Mouse (Mus musculus) heart, postnatal 36 days (tissue): Measurements from ENCODE around the gene Caly. TPM values are rescaled to one million over a fixed set of nuclear protein-coding genes. Genes with fewer than 3 reads are reported as not detected.

ENCODE experiments used
- DNase-seq, 2 experiments: peaks; one replicate each; pipeline ENCODE4 v3.0.0; 2021 to 2022
- intact Hi-C: fragments of 180-260 bp; cut with DNase I; formaldehyde crosslinking; loops from one replicate; pipeline ENCODE4 v1.15.1; 2025
- total RNA-seq, 2 experiments: library from RNA; stranded (reverse); gene quantifications; 2 replicates each; pipeline ENCODE4 v1.2.3; 2021

Gene Caly
- not detected for total RNA-seq

DNA sequence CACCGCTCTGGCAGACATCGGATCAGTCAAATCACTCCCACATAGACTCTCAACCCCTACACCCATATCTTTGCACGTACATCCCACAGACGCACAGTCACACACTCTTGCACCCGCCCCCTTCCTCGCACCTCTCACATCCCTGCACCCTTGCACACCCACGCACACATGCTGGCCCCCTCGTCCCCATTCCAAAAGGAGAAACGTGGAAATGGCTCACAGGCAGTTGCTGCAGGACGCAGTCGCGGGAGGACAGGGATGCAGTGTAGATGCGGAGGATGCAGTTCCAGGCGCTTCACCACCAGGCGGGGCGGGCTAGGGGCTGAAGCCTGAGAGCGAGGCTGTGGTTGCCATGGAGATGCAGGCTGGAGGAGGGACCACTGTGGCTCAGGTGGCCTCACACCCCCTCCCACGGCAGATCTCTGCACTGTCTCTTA, at the start of gene Caly:
Gene Caly (minus strand): TSS at position 307 of the 437 bp plus-strand sequence.
- DNase-seq = no peak
- intact Hi-C loops = no loop called here

DNA sequence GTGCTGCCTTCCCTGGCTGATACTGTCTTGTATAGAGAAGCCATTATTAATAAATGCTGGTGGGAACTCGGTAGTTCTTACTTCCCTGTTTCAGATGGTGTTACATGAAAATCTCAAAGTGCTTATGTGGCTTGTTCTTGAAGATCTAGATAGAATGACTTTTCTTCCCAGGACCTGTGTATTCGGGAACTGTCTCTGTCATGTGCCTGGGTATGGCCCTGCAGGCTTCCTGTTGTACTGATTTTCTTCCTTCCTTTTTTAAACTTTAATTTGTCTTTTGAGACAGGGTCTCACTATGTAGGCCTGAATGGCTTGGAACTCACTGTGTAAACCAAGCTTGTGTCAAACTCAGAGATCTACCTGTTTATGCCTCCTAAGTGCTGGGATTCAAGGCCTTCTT, 45.6 kb upstream of the Caly start:
- intact Hi-C loops = loop anchor here (10.0 kb wide), 1 partner anchor 443 kb away; the partner anchor contains the start of gene Cfap46
- DNase-seq = no peak

DNA sequence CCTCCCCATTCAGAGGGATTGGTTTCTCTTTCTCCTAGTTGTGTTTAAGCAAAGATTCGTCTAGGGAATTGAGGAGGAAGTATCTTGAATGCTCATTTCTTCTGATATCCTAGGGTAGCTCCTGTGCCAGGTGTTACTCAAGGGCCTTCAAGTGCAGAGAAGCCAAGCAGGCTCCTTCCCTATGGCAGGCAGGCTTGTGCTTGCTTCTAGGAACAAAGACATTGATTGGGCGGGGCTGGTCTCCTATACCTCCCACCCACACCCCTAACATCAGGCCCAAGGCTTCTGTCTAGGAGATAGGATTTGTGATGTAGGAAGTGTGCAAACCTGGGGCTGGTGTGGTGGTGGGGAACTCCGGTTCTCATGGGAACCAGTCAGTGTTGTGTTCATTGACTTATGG, 44.6 kb upstream of the Caly start:
- no peak for DNase-seq
- intact Hi-C loops = loop anchor here (10.0 kb wide), 1 partner anchor 442 kb away; the partner anchor contains the start of gene Cfap46

DNA sequence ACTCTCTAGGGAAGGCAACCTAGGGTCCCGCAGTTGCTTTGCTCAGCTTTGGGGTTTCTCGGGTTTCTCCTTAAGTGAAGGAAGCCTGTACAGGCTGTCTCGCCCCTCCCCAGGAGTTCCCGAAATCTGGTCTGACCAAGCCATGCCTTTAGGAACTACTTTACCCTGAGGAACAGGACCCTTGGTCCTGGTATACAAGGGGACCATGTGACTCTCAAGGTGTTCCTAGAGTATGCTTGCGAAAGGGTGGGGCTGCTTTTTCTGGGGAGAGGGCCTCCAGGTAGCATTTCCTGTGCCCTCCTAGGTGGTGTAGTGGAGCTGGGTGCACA, 43.6 kb upstream of the Caly start:
- DNase-seq = no peak
- intact Hi-C loops = loop anchor here (10.0 kb wide), 1 partner anchor 441 kb away; the partner anchor contains the start of gene Cfap46

DNA sequence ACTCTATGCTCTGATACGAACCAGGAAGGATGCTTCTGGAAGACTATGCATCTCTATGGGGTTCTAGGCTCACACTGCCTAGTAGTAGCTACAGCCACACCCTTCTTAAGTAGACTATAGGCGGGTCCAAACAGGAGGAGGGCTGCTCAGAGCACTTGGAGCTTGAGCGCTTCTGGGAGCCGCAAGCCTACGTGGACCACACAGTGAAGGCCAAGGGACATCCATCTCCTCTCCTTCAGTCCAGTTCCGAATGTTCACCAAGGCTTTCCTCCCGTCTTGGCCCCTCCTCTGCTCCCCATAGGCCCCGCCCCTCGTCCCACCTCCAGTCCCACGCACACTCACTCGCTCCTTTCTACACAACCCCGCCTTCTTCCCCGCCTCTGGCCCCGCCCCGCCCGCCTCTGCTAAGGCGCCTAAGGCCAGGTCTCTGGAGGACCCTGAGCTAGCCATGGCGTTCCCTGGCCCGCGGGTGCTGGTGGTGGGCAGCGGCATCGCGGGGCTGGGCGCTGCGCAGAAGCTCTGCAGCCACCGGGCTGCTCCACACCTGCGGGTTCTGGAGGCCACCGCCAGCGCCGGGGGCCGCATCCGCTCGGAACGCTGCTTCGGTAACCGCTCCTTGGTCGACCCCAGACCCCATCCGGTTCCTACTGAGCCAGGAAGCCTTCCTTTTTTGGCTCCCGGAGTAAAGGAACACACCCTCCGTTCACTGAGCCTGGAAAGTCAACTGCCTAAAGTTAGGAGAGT, 43.1 kb upstream of the Caly start:
- peak; percentile 92 to 94 for DNase-seq
- intact Hi-C loops = loop anchor here (10.0 kb wide), 1 partner anchor 441 kb away; the partner anchor contains the start of gene Cfap46

DNA sequence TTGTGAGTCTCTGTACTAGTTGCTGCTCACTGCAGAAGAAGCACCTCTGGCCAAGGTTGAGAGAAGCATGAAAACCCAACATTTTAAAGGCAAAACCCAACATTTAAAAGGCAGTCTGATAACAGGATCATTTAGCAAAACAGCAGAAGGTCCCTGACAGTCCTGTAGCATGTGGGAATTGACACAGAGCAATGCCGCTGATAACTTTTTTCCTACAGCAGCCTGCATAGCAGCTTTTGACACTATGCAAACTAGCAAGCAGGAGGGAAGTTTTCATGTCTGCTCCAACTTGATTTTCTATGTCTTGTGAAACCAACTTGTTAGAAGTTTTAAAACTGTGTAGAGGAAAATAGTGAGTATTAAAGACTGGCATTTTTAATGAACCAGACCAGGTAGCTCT, 42.0 kb upstream of the Caly start:
- intact Hi-C loops = loop anchor here (5.0 to 10.0 kb wide), 2 partner anchors 87 to 440 kb away; partner anchors contain the start of genes Cfap46, Tubgcp2 and Zfp511
- no peak for DNase-seq

DNA sequence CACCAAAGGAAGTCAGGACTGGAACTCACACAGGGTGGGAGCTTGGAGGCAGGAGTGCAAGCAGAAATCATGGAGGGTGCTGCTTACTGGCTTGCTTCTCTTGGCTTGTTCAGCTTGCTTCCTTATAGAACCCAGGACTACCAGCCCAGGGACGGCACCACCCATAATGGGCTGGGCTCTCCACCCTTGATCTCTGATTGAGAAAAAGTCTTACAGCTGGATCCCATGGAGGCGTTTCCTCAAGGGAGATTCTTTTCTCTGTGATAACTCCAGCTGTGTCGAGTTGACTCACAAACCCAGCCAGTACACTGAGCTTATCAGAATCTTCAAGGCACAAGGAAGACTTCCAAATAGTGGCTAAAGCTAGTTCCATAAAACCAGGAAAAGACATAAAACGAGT, 40.4 kb upstream of the Caly start:
- intact Hi-C loops = loop anchor here (5.0 to 10.0 kb wide), 2 partner anchors 85 to 438 kb away; partner anchors contain the start of genes Cfap46, Tubgcp2 and Zfp511
- DNase-seq = no peak

DNA sequence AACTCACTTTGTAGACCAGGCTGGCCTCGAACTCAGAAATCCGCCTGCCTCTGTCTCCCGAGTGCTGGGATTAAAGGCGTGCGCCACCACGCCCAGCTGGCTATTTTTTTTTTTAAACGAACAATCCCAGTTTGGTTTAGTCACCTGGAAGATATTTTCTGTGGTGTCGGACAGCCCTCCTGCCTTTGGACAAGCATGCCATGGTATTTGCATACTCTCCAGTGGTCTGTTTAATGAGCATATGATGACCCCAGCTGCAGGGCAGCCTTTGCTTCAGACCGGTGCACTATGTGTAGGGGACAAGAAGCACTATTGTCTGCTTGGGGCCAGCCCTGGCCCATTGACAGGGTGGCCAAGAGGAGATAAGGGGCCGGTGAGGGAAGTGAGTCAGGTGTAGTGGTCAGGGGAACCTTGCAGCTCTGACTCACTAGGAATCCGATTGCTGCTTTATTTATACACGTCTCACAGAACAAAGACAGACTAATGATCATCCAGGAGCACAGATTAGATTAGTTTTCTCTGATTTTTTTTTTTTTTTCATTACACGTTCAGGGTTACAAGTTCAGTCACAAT, 39.1 kb upstream of the Caly start:
- intact Hi-C loops = loop anchor here (5.0 to 10.0 kb wide), 2 partner anchors 84 to 437 kb away; partner anchors contain the start of genes Cfap46, Tubgcp2 and Zfp511
- no peak for DNase-seq

DNA sequence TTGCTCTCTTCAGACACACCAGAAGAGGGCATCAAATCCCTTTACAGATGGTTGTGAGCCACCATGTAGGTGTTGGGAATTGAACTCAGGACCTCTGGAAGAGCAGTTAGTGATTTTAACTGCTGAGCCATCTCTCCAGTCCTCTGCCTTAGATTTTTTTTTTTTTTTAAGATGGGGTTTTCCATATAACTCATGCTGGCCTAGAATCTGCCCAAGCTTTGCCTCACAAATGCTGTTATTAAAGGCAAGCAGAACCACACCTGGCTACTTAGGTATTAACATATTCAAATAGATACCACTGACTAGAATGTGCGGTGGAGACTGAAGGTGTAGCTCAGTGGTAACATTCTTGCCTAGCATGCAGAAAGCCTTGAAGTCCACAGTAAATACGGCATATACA, 38.1 kb upstream of the Caly start:
- intact Hi-C loops = loop anchor here (5.0 to 10.0 kb wide), 2 partner anchors 83 to 436 kb away; partner anchors contain the start of genes Cfap46, Tubgcp2 and Zfp511

DNA sequence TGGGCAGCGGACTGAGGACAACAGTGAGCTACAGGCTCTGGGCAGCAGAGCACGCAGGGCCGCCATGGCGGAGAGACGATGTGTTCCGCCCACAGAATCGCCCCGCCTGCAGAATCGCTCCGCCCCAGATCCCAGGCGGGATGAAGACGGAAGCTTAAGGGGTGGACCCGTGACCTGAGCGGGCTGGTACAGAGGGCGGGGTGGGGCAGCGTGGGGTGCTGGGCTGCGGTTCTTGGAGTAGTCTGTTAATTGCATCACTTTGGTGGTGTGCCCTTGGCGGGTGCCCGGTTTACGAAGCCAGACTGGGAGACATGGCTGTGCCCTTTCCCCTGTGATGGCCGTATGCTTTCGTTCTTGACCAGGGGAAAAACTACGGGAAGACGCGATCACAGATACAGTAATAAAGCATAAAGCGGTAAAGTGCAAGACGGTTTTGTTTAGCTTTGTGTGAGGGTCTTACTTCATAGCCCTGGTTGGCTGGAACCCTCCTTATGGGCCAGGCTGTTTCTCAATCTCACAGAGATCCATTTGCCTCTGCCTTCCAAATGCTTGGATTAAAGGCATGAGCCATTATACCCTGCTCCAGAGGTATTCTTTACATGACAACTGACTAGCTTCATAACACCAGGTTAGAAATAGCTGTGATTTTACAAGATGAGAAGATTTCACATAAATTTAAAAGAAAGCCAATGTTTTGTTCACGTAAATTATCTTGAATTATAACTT, 34.1 kb upstream of the Caly start, which contains the start of gene Echs1:
Gene Echs1 (minus strand): TSS at position 148 of the 726 bp plus-strand sequence.
- DNase-seq = peak; percentile 90
- intact Hi-C loops = loop anchor here (1.0 kb wide), 1 partner anchor 22 kb away; no protein-coding TSS in a partner anchor

More for the DNA sequence above, 38.1 kb upstream of the Caly start:
- no peak for DNase-seq

DNA sequence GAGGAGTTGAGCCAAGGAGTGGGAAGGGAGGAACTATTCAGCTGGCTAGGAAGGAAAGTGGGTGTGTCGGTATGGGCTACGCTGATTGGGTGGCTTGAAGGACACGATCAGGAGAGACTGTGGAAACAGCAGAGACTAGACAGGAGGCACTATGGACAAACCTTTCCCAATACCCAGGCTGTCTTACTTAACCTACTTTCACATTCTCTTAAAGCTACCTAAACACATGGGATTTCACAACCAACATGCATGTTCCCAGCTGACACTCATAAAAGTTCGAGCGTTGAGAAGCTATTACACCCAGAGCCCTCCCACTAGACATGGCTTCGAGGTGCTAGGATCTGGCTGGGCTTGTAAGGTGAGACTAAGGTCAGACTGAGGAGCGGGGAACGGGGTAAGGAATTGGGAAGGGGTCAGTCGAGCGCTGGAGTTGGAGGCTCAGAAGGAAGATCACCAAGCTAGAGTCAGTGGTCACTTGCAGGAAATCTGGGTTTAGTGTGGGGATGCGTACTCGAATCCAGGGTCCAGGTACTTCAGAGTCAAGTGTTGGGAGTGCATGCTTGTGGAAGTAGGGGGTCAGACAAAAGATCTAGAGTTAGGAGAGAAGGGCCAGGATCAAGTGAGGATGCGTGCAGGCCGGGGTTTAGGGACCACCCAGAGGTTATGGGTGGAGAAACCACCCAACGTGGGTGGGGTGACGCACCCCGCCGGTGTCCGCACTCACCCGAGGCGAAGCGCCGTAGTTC, 33.4 kb upstream of the Caly start, which contains the start of gene Paox:
Gene Paox (plus strand): TSS at position 217 of the 746 bp plus-strand sequence.
- DNase-seq = peak; percentile 44 to 53
- intact Hi-C loops = loop anchor here (1.0 kb wide), 1 partner anchor 23 kb away; no protein-coding TSS in a partner anchor

DNA sequence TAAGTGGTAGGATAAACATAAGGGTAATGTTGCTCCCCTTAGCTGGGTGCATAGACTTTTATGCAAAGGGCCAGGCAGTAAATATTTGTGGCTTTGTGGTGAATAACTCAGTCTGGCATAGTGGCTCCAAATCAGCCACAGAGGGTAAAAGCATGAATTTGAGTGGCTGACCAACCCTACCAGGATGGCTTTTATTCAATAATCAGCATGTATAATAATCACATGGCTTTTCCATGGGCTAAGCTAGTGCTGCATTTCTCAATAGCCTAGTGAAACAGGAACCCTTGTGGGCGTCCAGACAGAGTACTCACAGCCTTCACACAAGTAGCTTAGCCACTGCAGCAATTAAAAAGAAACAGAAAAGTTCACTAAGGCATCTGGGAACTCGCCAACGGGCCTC, 29.6 kb upstream of the Caly start:
- no peak for DNase-seq
- intact Hi-C loops = no loop called here

DNA sequence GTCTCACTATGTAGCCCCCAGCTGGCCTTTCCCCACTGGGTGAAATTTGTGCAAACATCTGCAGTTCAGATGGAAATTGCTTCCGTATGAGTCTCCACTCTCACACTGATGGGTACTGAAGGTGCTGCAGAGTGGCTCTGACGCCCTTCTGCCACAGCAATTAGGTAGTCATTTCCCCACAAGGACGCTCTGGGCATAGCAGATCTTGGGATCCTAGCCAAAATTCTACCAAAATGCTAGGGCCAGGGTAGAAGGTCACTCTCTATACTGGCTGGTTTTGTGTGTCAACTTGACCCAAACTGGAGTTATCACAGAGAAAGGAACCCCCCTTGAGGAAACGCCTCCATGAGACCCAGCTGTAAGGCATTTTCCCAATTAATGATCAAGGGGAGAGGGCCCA, 21.7 kb upstream of the Caly start:
- intact Hi-C loops = no loop called here
- no peak for DNase-seq

DNA sequence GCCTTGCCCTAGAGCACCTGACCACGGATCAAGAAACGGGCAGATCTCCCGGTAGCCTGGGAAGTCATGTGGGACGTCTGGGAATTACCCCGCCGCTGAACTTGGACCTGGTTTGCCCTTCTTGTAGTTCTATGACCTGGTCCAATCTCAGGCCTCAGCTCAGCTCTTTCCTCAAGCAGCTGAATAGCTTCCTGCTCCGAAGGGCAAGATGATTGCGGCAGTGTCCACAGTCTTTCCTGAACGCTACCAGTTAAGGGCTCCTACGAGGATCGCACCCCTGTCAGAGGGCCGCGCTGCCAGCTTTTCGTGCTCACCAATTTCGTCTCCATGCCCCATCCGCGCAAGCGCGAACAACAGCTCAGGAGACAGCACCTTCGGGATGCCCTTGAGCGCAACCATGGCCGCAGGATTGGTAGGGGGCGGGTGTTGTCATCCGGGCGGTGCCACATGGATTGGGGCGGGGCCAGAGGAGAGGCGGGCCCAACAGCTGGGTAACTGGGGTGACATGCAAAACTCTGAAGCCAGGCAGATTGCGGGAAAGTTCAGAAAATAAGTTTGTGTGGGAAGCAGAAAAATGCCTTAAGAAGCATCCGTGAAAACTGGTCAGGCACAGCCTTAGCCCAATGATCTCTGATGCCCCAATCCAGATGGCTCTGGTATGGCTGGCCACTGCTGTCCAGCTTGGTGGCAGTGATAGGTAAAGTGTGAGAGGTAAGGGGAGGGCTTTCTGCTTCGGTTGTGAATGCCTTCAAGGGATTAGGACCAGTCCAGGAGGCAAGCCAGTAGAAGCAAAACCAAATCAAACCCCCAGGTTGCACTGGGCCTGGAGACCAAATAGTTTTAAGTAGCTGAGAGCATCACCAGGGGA, 19.9 kb upstream of the Caly start, which contains the start of gene Fuom:
Gene Fuom (minus strand): TSS at position 449 of the 868 bp plus-strand sequence.
- DNase-seq = peak; percentile 83 to 85
- intact Hi-C loops = no loop called here

DNA sequence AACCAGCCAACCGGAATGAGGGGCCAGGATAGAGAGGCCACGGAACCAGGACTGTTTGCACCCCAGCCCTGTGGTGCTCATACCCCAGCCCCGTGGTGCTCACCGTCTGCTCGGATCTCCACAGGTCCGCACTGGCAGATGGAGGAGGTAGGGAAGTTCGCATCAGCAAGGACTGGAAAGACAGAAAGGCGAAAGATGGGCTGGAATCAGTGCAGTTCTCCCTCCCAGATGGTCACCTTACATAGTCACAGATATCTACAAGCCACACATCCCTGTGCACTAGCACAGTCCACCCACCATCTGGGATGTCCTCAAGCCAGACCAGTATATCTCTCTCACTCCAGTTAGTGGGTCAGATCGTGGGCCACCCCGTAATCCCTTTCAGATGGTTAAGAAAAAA, 19.1 kb upstream of the Caly start:
- DNase-seq = no peak
- intact Hi-C loops = no loop called here

DNA sequence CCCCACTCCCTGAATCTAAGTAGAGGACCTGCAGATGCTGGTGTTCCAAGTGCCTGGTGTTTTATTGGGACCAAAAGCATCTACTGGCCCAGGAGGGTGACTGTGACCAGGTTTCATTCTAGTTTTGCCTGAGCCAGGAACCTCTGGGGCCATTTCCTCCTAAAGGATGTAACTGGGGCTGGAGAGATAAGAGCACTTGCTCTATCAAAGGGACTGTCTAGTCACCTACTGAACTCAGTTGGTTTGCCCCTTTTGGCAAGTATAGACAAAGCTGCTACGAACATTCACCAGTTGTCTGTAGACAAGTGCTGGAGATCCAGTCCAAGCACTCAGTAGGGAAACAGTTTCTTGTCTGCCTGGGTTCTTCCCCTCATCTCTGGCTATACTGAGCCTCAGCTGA, 16.1 kb upstream of the Caly start:
- DNase-seq = no peak

DNA sequence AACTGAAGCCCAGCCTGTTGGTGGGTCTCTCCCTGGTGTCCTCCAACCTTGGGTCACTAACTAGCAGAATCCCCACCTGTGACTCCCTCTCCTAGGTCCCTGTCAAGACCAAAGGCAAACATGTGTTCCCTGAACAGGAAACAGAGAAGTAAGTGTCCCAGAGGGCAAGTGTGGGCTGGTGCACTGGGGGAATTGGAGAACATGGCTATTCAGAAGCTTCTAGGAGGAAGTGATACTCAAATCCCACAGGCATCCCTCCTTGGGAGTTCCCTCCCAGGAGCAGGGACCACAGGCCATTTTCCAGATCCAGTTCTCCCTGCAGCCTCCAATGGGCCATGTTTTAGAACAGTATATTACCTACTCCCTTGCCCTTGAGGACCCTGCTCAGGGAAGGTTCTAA, 13.7 kb upstream of the Caly start:
- intact Hi-C loops = no loop called here
- no peak for DNase-seq

More for the DNA sequence above, 16.1 kb upstream of the Caly start:
- intact Hi-C loops = no loop called here

DNA sequence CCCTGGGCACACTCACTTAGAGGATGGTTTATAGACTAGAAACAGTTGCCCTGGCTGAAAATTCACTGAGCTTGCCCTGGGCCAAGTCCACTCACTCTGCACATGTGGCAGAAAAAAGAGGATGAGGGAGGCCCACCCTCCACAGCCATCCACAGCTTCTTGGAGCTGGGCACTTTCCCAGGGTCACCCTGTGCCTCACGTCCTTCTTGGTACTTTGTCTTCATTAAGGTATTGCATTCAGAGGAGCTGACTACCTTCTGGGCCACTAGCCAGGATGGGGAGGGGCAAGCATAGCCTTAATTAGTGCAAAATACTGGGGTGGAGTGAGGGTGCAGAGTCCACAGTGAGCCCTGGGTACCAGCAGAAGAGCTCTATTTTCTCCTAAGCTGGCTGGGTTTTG, 13.2 kb upstream of the Caly start:
- DNase-seq = no peak
- intact Hi-C loops = no loop called here

DNA sequence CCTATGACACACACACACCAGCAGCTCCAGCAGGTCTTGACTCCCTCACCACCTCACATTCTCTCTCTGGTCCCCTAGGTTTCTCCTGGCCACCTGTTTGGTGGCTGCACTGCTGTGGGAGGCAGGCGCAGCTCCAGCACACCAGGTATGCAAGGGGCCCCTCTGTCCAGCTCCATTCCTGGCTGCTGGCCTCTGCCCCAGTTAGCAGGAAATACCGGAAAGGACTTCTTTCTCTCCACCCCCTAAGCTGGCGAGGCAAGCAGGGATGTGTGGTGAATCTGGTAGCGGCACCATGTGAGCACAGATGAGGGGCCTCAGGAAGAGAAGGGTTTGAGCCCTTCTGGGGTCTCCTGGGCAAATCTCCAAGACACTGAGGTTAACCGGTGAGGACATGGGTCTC, 12.6 kb upstream of the Caly start:
- intact Hi-C loops = no loop called here

More for the DNA sequence above, 12.6 kb upstream of the Caly start:
- no peak for DNase-seq
